Mouse (Mus musculus): Measurements from ENCODE around the gene Dnajb13.

The Dnajb13 gene

GRCm38 (mm10) chr7:100506494-100506893 is 8.3 kb downstream of the Dnajb13 start:
- DNase-seq: no peak

GRCm38 (mm10) chr7:100504740-100505487 is 9.8 kb downstream of the Dnajb13 start:
- no peak for DNase-seq

- no peak for DNase-seq
Measured at GRCm38 (mm10) chr7:100503076-100503475, 11.7 kb downstream of the Dnajb13 start.

- DNase-seq: no peak
Measured at GRCm38 (mm10) chr7:100502374-100502922, 12.3 kb downstream of the Dnajb13 start.

GRCm38 (mm10) chr7:100501844-100502373 is 12.9 kb downstream of the Dnajb13 start:
- DNase-seq: no peak

GRCm38 (mm10) chr7:100501027-100501843 is 13.5 kb downstream of the Dnajb13 start:
- DNase-seq: no peak

- DNase-seq: no peak
Measured at GRCm38 (mm10) chr7:100500276-100500977, 14.3 kb downstream of the Dnajb13 start.

- no peak for DNase-seq
Measured at GRCm38 (mm10) chr7:100499465-100499864, 15.3 kb downstream of the Dnajb13 start.

GRCm38 (mm10) chr7:100497982-100498381 is 16.8 kb downstream of the Dnajb13 start:
- DNase-seq: no peak

- no peak for DNase-seq
Measured at GRCm38 (mm10) chr7:100497402-100497801, 17.4 kb downstream of the Dnajb13 start.

GRCm38 (mm10) chr7:100496791-100497190 is 18.0 kb downstream of the Dnajb13 start:
- DNase-seq: no peak

GRCm38 (mm10) chr7:100496371-100496770 is 18.4 kb downstream of the Dnajb13 start:
- DNase-seq: no peak

GRCm38 (mm10) chr7:100495581-100496251 is 19.0 kb downstream of the Dnajb13 start:
- DNase-seq: peak; percentile 30

- no peak for DNase-seq
Measured at GRCm38 (mm10) chr7:100495042-100495441, 19.7 kb downstream of the Dnajb13 start.

GRCm38 (mm10) chr7:100494415-100494831 is 20.3 kb downstream of the Dnajb13 start:
- no peak for DNase-seq

GRCm38 (mm10) chr7:100493484-100494414 is 21.0 kb downstream of the Dnajb13 start:
- no peak for DNase-seq

GRCm38 (mm10) chr7:100493117-100493483 is 21.7 kb downstream of the Dnajb13 start, which contains the start of gene Ucp2:
Ucp2 (plus strand) TSS chr7:100493337.
- no peak for DNase-seq

- DNase-seq: no peak
Measured at GRCm38 (mm10) chr7:100492391-100493116, 22.2 kb downstream of the Dnajb13 start.

GRCm38 (mm10) chr7:100488474-100489048 is 26.2 kb downstream of the Dnajb13 start:
- no peak for DNase-seq

- DNase-seq: no peak
Measured at GRCm38 (mm10) chr7:100487301-100487700, 27.5 kb downstream of the Dnajb13 start.

Data from cerebellum, adult 11-12 months (tissue).